Mouse (Mus musculus) large intestine, adult 2 months (tissue): ENCODE results near the gene Atrnl1. TPM values are rescaled to one million over a fixed set of nuclear protein-coding genes. Genes with fewer than 3 reads are reported as not detected.

Source experiments
- DNase-seq: peaks from one replicate; pipeline ENCODE4 v3.0.0-alpha.2; 2012; ENCODE audit warnings: low read depth, low spot score
- WGBS: fragments of 180-500 bp; shearing (Covaris S2); methylation state at CpG from one replicate; pipeline ENCODE4 v1.1.7; 2018; 5-methylcytosine and 5-hydroxymethylcytosine counted together
- polyA plus RNA-seq: library from polyadenylated mRNA; depleted of rRNA; stranded (reverse); fragments of >200 nt; gene quantifications from 2 replicates; pipeline ENCODE4 v1.2.3, GENCODE M21; 2012

Gene Atrnl1
- polyA plus RNA-seq, 1 experiment, result 6.8 TPM

DNA sequence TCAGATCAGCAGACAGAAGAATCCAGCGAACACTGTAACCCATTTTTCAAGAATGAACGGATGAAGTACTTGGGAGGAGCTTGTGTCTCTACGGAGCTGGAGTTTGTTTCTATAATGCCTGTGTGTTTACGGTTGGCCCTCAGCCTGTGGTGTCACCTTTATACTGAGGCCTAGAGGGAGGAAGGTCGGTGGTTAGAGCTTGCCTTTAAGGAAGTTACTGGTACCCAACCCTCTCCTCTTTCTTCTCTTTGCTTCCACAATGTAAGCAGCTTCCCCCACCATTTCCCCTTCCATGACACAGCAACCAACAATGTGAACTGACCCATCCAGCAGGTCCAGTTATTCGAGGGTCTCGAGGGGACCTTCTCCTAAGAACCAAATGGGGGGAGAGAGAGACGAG, 475.9 kb downstream of the Atrnl1 start:
- WGBS, result 90% methylated on average over 8 of the region's 8 CpGs
- no peak for DNase-seq

DNA sequence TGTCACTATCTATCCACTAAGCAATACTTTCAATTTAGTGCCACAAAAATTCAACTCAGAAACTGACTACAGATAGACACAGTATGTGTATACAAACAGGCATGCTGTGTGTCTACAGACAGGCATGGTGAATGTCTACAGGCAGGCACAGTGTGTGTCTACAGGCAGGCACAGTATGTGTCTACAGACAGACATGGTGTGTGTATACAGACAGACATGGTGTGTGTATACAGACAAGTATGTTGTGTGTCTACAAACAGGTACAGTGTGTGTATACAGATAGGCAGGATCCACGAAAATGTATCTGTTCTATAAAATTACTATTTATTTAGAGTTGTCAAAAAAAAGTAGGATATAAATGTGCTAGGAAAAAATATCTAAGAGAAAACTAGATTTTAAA, 477.1 kb downstream of the Atrnl1 start:
- DNase-seq, result no peak
- 58% methylated on average over 1 of the region's 1 CpGs for WGBS

DNA sequence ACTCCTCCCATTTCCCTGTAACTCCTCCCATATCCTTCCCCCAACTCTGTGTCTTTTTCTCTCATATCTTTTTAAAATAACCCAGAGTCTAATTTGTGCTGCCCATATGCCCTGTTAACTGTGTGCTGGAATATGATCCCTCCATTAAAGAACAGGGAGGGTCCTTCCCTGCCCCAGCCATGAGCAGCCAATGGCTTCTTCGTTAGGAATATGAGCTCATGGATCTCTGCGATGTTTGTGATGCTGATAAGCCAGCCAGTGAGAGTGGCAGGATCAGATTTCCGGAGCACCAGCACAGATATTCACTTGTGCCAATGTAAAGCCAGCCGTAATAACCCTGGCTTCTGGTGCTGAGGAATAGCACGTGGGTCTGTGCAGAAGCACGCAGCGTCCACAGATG, 477.6 kb downstream of the Atrnl1 start:
- DNase-seq, result no peak
- WGBS, result 59% methylated on average over 7 of the region's 7 CpGs

DNA sequence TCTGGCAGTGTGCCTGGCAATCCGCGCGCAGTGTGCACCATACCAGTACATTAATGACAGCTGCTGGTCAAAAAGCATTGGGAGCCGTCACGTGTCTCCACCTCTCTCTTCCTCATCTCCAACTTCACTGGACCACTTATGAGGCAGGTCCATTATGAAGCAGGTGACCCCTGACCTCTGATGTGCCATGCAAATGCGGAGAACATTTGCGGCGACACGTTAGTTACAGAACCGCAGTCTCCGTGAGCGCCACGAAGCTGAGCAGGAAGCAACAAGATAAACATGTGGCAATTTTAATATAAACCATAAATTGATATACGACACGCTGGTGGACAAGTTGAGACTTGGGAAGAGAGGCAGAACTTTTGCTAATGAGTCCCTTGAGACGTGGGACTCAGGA, 481.1 kb downstream of the Atrnl1 start:
- WGBS, result 87% methylated on average over 16 of the region's 16 CpGs
- DNase-seq, result no peak

DNA sequence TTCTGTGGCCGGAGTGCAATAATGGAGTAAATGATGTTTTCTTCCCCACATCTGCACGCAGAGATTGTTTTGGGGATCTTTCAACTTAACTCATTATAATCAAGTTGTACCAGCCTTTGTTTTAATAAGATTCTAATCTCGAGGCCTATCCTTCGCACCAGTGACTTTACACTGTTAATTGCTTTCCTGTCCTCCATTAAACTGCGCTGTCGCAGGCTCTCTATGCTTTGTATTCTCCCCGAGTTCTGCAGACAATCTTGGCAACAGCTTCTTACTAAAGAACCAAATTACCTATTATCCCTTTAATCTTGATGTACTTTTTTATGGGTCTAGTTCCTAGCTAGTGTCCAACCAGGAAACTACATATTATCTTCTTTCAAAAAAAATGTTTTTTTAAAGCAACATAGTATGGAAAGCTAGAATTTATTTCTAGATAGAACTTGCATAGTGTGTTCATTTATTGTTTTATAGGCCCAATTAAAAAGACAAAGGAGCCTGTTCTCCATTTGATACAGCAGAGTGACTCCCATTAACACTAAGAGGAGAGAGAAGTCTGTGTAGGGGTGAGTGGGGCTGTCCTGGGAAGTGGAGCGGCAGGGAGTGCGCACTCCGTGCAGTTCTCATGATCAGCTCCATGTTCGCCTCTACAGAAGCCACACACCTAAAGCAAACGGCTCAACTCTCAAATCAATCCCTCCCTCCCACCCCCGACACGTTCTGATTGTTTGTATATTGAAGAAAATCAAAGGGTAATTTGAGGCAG, 484.1 kb downstream of the Atrnl1 start:
- WGBS, result 37% methylated on average over 14 of the region's 14 CpGs
- DNase-seq, result peak; percentile 6

DNA sequence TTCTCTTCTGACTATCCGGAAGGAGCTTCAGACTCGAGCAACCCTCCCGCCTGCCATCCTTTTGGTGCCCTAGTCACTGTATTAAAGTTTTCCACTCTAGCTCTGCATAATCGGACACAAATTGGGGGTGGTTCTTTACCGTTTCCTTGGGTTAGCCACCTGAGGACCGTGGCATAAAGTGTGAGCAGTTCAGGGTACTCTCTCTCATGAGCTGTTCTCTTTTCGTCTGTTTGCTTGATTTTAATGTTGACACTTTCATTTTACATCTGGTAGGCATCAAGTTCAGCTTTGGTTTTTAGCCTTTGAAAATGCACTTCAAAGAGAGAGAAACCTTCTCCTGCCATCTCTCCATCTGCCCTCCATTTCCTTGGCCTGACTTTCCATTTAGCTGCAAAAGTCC, 484.9 kb downstream of the Atrnl1 start:
- 82% methylated on average over 7 of the region's 7 CpGs for WGBS
- no peak for DNase-seq

DNA sequence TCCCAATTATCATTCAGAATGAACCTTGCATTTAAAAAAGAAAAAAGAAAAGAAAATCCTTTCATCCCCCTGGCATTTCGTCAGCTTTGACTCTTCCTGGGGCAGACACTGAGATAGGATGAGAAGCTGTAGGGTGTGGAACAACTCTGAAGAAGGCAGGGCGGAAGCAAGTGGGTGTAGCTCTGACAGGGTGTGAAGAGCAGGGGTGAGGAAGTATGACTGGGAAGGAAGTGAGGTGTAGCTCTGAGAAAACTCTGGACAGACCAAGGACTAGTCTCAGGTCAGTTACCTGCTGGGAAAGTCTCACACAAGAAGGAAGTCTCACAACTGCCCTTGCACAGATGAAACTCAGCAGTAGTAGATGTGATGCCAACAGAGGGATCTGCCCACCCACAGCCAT, 486.4 kb downstream of the Atrnl1 start:
- WGBS, result 85% methylated on average over 2 of the region's 2 CpGs
- no peak for DNase-seq

DNA sequence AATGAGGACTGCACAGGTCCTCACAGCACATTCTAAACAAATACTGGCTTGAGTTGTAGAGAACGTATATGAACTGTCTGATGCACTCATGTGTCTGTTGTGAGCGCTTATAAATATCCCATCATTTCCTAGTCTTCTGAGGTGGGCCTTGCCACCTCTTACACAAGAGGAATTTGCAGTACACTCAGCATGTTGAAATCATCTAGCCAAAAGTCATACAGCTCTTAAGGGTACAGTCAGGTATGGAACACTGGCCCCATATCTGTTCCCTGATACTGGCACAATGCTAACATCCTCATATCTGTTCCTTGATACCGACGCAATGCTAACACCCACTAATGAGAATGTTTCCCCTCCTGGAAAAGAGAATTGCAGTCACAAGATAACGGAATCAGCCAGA, 488.7 kb downstream of the Atrnl1 start:
- no peak for DNase-seq
- WGBS, result 97% methylated on average over 5 of the region's 5 CpGs

DNA sequence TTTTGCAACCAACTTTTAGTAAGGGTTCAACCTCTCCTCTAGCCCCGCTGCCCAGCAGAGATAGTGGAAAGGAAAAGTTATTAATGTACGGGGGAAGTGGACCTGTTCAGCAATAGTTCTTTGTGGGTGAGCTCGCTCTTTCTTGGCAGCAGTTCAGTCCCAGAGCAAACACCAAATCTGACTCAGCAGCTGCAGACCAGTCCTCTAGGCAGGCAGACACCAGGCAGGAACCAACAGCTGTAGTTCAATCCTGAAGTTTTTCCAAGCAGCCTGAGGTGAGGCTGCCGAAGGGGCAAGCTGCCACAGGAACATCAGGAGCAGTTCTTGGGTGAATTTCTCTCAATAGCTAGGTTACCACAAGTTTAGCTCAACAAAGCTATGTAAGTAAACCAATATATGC, 489.5 kb downstream of the Atrnl1 start:
- DNase-seq, result no peak
- WGBS, result 65% methylated on average over 4 of the region's 4 CpGs

DNA sequence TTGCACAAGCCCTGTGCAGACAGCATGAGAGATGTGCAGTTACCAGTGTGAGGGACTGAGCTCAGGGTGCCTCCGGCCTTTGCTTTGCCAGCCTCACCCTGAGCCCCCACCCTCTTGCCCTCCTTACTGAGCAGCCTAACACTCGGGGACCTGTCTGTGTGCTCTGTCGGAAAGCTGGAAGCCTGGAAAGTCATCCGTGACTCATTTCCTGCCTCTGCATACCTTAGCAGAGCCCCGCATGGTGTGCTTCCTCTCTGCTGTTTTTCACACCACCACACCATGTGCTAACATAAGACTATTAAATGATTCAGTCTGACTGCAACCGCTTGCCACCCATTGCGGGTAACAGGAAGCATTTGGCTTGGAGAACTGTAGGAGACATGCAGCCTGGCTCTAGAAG, 493.7 kb downstream of the Atrnl1 start:
- WGBS, result 73% methylated on average over 7 of the region's 7 CpGs
- no peak for DNase-seq

DNA sequence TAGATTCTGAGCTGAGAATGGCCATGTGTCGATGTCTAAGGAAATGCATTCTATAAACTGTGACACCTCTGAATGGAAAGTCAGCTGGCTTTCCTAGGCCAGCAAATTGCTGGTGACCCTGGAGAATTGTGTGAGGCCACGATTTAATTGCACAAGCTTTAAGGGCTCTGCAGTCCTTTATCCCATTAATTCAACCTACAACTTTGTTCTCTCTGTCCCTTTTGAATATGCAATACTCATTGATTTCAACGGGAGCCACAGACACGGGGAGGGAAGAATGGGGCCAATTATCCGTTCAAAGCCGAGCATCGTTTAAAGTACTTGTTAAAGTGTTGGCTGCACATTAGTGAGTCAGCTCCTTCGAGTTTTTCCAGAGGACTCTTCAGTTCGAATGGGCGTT, 496.8 kb downstream of the Atrnl1 start:
- no peak for DNase-seq
- WGBS, result 83% methylated on average over 10 of the region's 10 CpGs

DNA sequence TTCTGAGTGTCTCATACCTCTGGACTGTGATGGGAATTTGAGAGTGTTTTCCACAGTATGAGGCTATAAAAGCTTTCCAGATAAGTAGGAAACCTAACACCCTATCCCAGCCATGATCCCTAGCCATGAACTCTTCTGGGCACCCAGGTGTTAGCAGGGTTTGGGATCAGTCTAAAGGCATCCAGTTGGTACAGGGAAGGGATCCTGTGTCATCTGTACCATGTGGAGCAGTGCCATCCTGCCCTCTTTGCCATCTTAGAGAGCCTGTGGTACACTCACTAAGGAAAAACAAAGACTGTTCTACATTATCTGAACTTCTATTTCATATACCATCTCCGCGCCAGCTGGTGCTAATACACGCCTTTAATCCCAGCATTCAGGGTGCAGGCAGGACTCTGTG, 499.7 kb downstream of the Atrnl1 start:
- 100% methylated on average over 3 of the region's 3 CpGs for WGBS
- DNase-seq, result no peak

DNA sequence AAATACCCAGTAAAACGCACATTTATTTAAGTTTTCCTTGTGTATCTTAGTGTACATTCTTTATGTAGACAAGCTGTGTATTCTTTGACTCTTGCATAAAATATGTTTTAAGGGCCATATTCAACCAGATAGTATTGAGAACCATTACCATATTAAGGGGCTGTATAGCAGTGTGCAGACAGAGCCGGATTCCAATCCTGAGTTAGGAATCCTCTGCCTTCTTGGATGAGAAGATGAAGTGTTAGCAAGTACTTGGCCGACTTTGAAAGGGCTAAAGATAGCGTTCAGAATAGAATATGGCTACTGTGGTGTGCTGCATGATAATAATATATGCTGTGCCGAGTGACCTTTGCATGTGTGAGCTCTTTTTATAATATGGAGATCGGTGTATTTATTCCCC, 500.5 kb downstream of the Atrnl1 start:
- WGBS, result 95% methylated on average over 6 of the region's 6 CpGs
- DNase-seq, result no peak

DNA sequence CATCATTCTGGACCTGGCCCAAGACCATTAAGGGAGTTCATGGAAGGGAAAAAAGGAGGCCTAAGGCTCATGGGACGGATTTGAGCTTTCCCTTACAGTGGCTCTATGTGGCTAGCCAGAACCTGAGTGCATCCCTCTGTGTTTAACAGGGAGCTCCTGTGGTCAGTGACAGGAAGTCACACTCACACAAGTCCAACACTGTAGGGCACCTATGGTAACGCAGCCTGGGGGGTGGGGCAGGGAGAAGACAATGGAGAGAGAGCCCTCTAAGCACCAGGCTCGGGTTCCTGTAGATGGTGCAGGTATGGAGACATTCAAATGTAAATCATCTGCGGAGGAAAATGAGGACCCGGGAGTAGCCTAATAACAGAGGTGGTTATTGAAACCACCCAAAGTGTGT, 501.3 kb downstream of the Atrnl1 start:
- 81% methylated on average over 5 of the region's 5 CpGs for WGBS
- DNase-seq, result no peak

DNA sequence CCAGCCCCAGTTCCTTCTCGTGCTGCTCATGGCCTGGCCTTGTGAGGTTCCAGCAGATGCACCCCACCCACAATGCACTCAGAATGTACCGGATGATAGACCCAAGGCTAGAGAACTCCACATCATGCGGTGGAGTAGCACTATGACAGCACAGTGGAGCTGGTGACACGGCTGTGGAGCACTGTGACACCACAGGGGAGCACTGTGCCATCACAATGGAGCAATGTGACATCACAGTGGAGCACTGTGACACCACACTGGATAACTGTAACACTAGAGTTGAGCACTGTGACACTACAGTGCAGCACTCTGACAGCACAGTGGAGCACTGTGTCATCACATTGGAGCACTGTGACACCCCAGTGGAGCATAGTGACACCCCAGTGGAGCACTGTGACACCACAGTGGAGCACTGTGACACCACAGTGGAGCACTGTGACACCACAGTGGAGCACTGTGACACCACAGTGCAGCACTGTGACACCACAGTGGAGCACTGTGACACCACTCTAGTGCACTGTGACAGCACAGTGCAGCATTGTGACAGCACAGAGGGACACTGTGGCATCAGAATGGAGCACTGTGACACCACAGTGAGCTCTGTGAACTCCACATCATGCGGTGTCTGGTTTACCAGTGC, 502.4 kb downstream of the Atrnl1 start:
- WGBS, result 86% methylated on average over 5 of the region's 5 CpGs
- DNase-seq, result no peak

DNA sequence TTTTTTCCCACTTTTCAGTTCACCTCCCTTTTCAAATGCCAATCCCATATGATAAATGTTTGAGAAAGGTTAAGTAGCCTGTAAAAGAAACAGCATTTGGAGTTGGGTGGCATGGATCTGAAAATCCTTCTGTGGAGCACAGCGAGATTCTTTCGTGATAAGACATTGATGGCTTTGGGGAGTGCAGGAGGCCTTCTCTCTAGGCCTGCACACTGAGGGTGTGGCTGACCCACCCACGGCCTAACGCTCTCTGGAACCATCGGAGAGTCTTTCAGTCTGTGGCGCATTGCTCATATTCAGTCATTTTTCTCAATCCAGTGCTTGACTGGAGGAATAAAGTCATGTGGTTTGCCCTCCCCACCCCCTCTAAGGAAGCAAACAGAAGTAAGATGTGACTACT, 506.8 kb downstream of the Atrnl1 start:
- 88% methylated on average over 6 of the region's 6 CpGs for WGBS
- DNase-seq, result no peak

DNA sequence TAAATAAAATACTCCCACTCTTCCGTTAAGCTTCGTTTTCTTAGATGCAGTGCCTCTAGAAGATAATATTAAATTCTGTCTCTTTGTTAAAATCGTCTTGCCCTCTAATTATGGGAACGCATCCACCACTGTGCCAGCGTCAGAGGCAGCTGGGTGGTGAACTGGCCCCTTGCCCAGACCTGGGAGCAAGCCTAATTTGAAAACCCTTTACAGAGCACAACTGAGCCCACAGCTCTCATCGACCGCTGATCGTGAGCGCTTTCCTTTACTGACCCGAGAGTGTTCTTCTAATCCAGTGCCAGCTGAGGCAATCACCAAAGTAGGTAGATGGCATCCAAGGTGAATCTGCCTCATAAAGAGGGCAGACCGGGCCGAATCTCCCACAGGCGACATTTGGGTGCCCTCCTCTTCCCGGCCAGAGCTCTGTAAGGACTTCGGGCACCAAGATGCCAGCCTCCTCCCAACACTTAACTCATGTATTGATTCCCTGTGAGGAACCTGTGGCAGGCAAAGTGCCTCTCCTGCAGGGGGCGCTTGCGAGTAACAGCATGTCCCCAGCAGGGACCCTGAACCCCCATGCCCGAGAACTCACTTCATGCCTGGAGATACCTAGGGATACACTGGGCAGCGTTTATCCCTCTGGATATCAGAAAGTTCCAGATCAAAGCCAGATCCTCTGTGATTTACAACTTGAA, 507.5 kb downstream of the Atrnl1 start:
- DNase-seq, result no peak
- WGBS, result 88% methylated on average over 19 of the region's 19 CpGs

DNA sequence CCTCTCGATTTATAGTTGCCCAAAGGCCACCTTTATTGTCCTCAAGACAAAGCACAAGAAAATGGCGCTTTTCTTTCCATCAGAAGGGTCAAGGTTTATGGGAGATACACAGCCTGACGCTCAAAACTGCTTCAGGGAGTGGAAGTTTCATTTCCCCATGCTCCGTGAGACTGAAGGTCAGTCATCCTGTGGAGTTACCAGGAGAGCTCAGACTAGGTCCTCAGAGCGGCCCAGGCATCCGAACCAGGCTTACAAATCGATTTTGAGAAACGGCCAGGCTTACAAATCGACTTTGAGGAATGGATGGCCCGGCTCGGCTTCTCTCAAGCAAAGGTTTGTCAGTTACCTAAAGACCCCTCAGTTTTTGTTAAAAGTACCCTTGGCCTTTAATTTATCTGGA, 508.0 kb downstream of the Atrnl1 start:
- 90% methylated on average over 11 of the region's 11 CpGs for WGBS
- no peak for DNase-seq

DNA sequence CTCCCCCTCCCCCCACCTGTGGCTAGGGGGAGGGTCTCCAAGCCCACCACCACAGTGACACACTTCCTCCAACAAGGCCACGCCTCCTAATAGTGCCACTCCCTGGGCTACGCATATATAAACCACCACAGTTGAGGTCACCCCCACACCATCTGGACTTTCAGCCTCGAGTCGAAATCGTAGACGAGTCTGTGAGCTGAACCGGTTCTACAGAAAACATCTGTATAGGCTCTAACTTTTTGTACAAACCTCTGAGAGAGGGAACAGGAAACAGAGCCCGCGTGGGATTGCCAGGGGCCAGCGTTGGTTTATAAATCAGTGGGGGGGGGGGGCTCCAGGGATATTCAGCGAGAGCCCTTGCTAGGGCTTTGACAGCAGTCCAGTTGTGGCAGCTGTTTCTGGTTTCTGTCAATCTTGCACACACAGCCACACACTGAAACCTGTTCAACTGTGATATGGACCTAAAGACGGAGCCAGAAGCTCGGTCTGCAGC, 508.9 kb downstream of the Atrnl1 start:
- WGBS, result 63% methylated on average over 13 of the region's 13 CpGs
- no peak for DNase-seq

DNA sequence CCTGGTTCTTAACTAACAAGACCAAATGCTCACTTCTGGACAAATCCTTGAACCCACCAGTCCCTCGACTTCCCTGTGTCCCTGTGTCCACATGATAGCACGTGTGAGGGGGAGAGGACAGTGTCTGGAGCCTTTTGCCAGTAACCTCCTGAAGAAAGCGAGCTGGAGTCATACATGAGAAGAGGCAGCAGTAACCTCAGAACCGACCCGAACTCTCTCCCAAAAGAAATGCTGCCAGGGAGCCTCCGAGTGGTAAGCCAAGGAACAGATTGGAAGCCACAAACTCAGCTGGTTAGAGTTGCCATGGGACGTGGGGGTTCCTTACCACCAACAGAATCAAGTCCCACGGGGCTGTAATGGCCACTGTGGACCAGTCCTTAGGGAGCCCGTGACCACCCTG, 509.8 kb downstream of the Atrnl1 start:
- DNase-seq, result no peak
- WGBS, result 90% methylated on average over 9 of the region's 9 CpGs

DNA sequence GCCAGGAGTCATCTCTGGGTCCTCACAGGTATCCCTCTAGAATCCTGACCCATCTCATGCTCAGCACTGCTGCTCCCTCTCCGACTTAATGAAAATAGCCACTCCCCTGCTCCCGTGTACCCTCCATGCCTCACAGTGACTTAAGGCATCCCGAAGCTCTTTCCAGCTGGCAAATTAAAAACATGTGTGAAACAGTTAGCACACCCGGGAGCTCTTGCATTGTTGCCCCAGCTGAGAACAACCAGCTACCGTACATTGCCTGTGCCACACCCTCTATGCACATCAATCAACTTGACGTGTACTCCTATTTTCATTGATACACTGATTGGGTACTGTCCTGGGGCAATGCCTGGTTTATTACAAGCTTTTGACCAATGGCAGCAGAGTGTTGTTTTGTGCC, 510.8 kb downstream of the Atrnl1 start:
- no peak for DNase-seq
- WGBS, result 66% methylated on average over 6 of the region's 6 CpGs
